Mouse (Mus musculus): Measurements from ENCODE around the gene Focad. TPM values are rescaled to one million over a fixed set of nuclear protein-coding genes. Genes with fewer than 3 reads are reported as not detected.

Gene Focad
- polyA plus RNA-seq, 1 experiment, result 14.6 TPM

DNA sequence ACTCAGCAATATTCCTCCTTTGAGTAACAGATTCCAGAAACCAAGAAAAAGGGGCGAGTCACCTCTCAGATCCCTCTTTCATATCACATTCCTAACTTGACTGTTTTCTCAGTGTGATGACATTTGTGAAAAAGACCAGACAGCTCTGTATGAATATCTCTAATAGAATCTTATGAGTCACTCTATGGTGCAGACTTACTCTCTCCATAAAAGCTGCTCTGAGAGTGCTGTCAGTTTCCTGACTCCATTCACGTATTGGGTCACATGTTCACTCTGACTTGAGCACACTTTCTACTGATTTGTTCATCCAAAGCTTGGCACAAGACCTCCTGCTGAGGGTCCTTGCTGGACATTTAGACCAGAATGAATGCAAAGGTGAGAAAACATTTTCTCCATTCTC is 354.5 kb downstream of the Focad start:
- no peaks in the 10 kb centered on the region for H3K27me3 ChIP-seq (ENCODE audit: control insufficient read depth, insufficient read depth, low read length)
- no peak for DNase-seq
- H3K36me3 ChIP-seq (ENCODE audit: control insufficient read depth, insufficient read depth, low read length), result no peaks in the 10 kb centered on the region
- H3K4me1 ChIP-seq (replicated peaks; ENCODE audit: control insufficient read depth, insufficient read depth, low read length), result no peaks in the 10 kb centered on the region
- no peak overlapping the region for H3K27ac ChIP-seq (ENCODE audit: control insufficient read depth, insufficient read depth, low read length)
- no peak for TF ChIP-seq CTCF (IDR thresholded peaks at IDR 0.05; ENCODE audit: borderline replicate concordance, control insufficient read depth, extremely low read depth, insufficient read depth, low read length, poor library complexity)
- TF ChIP-seq POLR2A (IDR thresholded peaks at IDR 0.05; ENCODE audit: control insufficient read depth, extremely low read depth, insufficient read depth, low read length, poor library complexity), result no peak
- WGBS, result 84% methylated on average over 2 of the region's 2 CpGs
- H3K4me3 ChIP-seq (ENCODE audit: control insufficient read depth, insufficient read depth, low read length), result no peak overlapping the region

GRCm38 (mm10) chr4:88450087-88450765 is 355.8 kb downstream of the Focad start:
- no peak overlapping the region for H3K4me3 ChIP-seq (ENCODE audit: control insufficient read depth, insufficient read depth, low read length)
- H3K4me1 ChIP-seq (replicated peaks; ENCODE audit: control insufficient read depth, insufficient read depth, low read length), result no peaks in the 10 kb centered on the region
- DNase-seq, result no peak
- no peaks in the 10 kb centered on the region for H3K27me3 ChIP-seq (ENCODE audit: control insufficient read depth, insufficient read depth, low read length)
- 85% methylated on average over 1 of the region's 1 CpGs for WGBS
- H3K36me3 ChIP-seq (ENCODE audit: control insufficient read depth, insufficient read depth, low read length), result no peaks in the 10 kb centered on the region
- no peak overlapping the region for H3K27ac ChIP-seq (ENCODE audit: control insufficient read depth, insufficient read depth, low read length)
- TF ChIP-seq POLR2A (IDR thresholded peaks at IDR 0.05; ENCODE audit: control insufficient read depth, extremely low read depth, insufficient read depth, low read length, poor library complexity), result no peak
- TF ChIP-seq CTCF (IDR thresholded peaks at IDR 0.05; ENCODE audit: borderline replicate concordance, control insufficient read depth, extremely low read depth, insufficient read depth, low read length, poor library complexity), result no peak

DNA sequence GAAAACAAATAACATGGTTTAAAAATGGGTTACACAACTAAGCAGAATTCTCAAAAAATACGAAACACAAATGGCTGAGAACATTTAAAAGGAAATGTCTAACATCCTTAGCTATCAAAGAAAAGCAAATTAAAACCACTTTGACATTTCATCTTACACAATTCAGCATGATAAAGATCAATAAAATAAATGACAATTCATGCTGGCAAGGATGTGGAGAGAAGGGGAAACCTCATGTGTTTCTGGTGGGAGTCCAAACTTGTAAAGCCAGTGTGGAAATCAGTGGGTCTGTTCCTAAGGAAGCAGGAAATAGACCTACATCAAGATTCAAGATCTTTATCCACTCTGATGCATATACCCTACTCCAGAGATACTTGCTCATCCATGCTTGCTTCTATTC is 363.7 kb downstream of the Focad start:
- H3K4me1 ChIP-seq (replicated peaks; ENCODE audit: control insufficient read depth, insufficient read depth, low read length), result no peaks in the 10 kb centered on the region
- H3K27me3 ChIP-seq (ENCODE audit: control insufficient read depth, insufficient read depth, low read length), result no peaks in the 10 kb centered on the region
- 47% methylated on average over 1 of the region's 1 CpGs for WGBS
- no peak for DNase-seq
- TF ChIP-seq POLR2A (IDR thresholded peaks at IDR 0.05; ENCODE audit: control insufficient read depth, extremely low read depth, insufficient read depth, low read length, poor library complexity) (no peak), CTCF (IDR thresholded peaks at IDR 0.05; ENCODE audit: borderline replicate concordance, control insufficient read depth, extremely low read depth, insufficient read depth, low read length, poor library complexity) (no peak)
- H3K4me3 ChIP-seq (ENCODE audit: control insufficient read depth, insufficient read depth, low read length), result no peak overlapping the region
- no peak overlapping the region for H3K27ac ChIP-seq (ENCODE audit: control insufficient read depth, insufficient read depth, low read length)
- H3K36me3 ChIP-seq (ENCODE audit: control insufficient read depth, insufficient read depth, low read length), result no peaks in the 10 kb centered on the region

GRCm38 (mm10) chr4:88458673-88459072 is 364.2 kb downstream of the Focad start:
- DNase-seq, result no peak
- H3K4me1 ChIP-seq (replicated peaks; ENCODE audit: control insufficient read depth, insufficient read depth, low read length), result no peaks in the 10 kb centered on the region
- H3K27me3 ChIP-seq (ENCODE audit: control insufficient read depth, insufficient read depth, low read length), result no peaks in the 10 kb centered on the region
- TF ChIP-seq CTCF (IDR thresholded peaks at IDR 0.05; ENCODE audit: borderline replicate concordance, control insufficient read depth, extremely low read depth, insufficient read depth, low read length, poor library complexity), result no peak
- TF ChIP-seq POLR2A (IDR thresholded peaks at IDR 0.05; ENCODE audit: control insufficient read depth, extremely low read depth, insufficient read depth, low read length, poor library complexity), result no peak
- WGBS, result 65% methylated on average over 2 of the region's 2 CpGs
- no peak overlapping the region for H3K27ac ChIP-seq (ENCODE audit: control insufficient read depth, insufficient read depth, low read length)
- H3K36me3 ChIP-seq (ENCODE audit: control insufficient read depth, insufficient read depth, low read length), result no peaks in the 10 kb centered on the region
- H3K4me3 ChIP-seq (ENCODE audit: control insufficient read depth, insufficient read depth, low read length), result no peak overlapping the region

Other genes with a start within 250 kb of the Focad start
- 11.6 and 14.7 TPM in 2 replicates for gene Mllt3, start 61.3 kb upstream of the Focad start, polyA plus RNA-seq (2012; rRNA removed)